Mouse (Mus musculus): Measurements from ENCODE around the gene Calhm5. TPM values are rescaled to one million over a fixed set of nuclear protein-coding genes. Genes with fewer than 3 reads are reported as not detected.

Gene Calhm5
- polyA plus RNA-seq, 1 experiment from 2014 or later = 1.6 TPM

GRCm38 (mm10) chr10:34095147-34095546 is 1.2 kb downstream of the Calhm5 start:
- ATAC-seq (ENCODE audit: insufficient number of reproducible peaks, insufficient read depth, low FRiP score, low read depth) = no peak

GRCm38 (mm10) chr10:34091888-34092287 is 4.4 kb downstream of the Calhm5 start:
- WGBS = 28% methylated on average over 5 of the region's 5 CpGs
- Histone ChIP-seq H3K27me3 (ENCODE audit: control insufficient read depth, insufficient read depth, low read length) (no peaks in the 10 kb centered on the region), H3K9me3 (ENCODE audit: control insufficient read depth, low read length) (no peaks in the 10 kb centered on the region), H3K4me2 (ENCODE audit: low read length) (no peak overlapping the region), H3K9ac (ENCODE audit: low read length) (no peak overlapping the region), H3K4me3 (ENCODE audit: control insufficient read depth in 1 of 2, insufficient read depth in 1 of 2, low read depth in 1 of 2, low read length in 2 of 2) (no peak overlapping the region), H3K36me3 (ENCODE audit: control insufficient read depth, insufficient read depth, low read length) (no peaks in the 10 kb centered on the region), H3K4me1 (ENCODE audit: control insufficient read depth in 2 of 2, insufficient read depth in 2 of 2, low read length in 2 of 2) (peaks cover 4 to 6% of the 10 kb centered on the region in 2 experiments; a peak in 2 of 4 replicates), H3K27ac (replicated peaks in 1 of 2; ENCODE audit: control insufficient read depth in 1 of 2, insufficient read depth in 1 of 2, low read depth in 2 of 2, low read length in 2 of 2) (no peak overlapping the region; a peak in 1 of 4 replicates)
- ATAC-seq (ENCODE audit: insufficient number of reproducible peaks, insufficient read depth, low FRiP score, low read depth) = peak; percentile 18; the same call in 1 of the 2 replicates

More at GRCm38 (mm10) chr10:34095147-34095546, 1.2 kb downstream of the Calhm5 start:
- peaks cover 4 to 6% of the 10 kb centered on the region in 2 experiments; a peak in 2 of 4 replicates for H3K4me1 ChIP-seq (ENCODE audit: control insufficient read depth in 2 of 2, insufficient read depth in 2 of 2, low read length in 2 of 2)
- H3K9ac ChIP-seq (ENCODE audit: low read length) = no peak overlapping the region
- H3K4me2 ChIP-seq (ENCODE audit: low read length) = peak overlapping the region; percentile 75
- WGBS = 69% methylated on average over 2 of the region's 2 CpGs
- H3K27me3 ChIP-seq (ENCODE audit: control insufficient read depth, insufficient read depth, low read length) = no peaks in the 10 kb centered on the region
- no peaks in the 10 kb centered on the region for H3K36me3 ChIP-seq (ENCODE audit: control insufficient read depth, insufficient read depth, low read length)
- H3K9me3 ChIP-seq (ENCODE audit: control insufficient read depth, low read length) = no peaks in the 10 kb centered on the region
- H3K4me3 ChIP-seq (ENCODE audit: control insufficient read depth in 1 of 2, insufficient read depth in 1 of 2, low read depth in 1 of 2, low read length in 2 of 2) = peak overlapping the region in 1 of 2 experiments; percentile 47; a peak in 2 of 4 replicates
- H3K27ac ChIP-seq (replicated peaks in 1 of 2; ENCODE audit: control insufficient read depth in 1 of 2, insufficient read depth in 1 of 2, low read depth in 2 of 2, low read length in 2 of 2) = no peak overlapping the region

- no peaks in the 10 kb centered on the region for H3K36me3 ChIP-seq (ENCODE audit: control insufficient read depth, insufficient read depth, low read length)
- H3K4me1 ChIP-seq (ENCODE audit: control insufficient read depth in 2 of 2, insufficient read depth in 2 of 2, low read length in 2 of 2) = peaks cover 0 to 2% of the 10 kb centered on the region in 2 experiments; a peak in 1 of 4 replicates
- ATAC-seq (ENCODE audit: insufficient number of reproducible peaks, insufficient read depth, low FRiP score, low read depth) = no peak
- H3K27me3 ChIP-seq (ENCODE audit: control insufficient read depth, insufficient read depth, low read length) = no peaks in the 10 kb centered on the region
- H3K9me3 ChIP-seq (ENCODE audit: control insufficient read depth, low read length) = no peaks in the 10 kb centered on the region
- H3K4me3 ChIP-seq (ENCODE audit: control insufficient read depth in 1 of 2, insufficient read depth in 1 of 2, low read depth in 1 of 2, low read length in 2 of 2) = no peak overlapping the region
- WGBS = 71% methylated on average over 1 of the region's 1 CpGs
- H3K4me2 ChIP-seq (ENCODE audit: low read length) = no peak overlapping the region
- H3K27ac ChIP-seq (replicated peaks in 1 of 2; ENCODE audit: control insufficient read depth in 1 of 2, insufficient read depth in 1 of 2, low read depth in 2 of 2, low read length in 2 of 2) = no peak overlapping the region
- H3K9ac ChIP-seq (ENCODE audit: low read length) = no peak overlapping the region
These were observed 5.8 kb downstream of the Calhm5 start for GRCm38 (mm10) chr10:34090481-34090880.

GRCm38 (mm10) chr10:34089517-34089916 is 6.8 kb downstream of the Calhm5 start:
- ATAC-seq (ENCODE audit: insufficient number of reproducible peaks, insufficient read depth, low FRiP score, low read depth) = no peak
- Histone ChIP-seq H3K9ac (ENCODE audit: low read length) (no peak overlapping the region), H3K9me3 (ENCODE audit: control insufficient read depth, low read length) (no peaks in the 10 kb centered on the region), H3K27me3 (ENCODE audit: control insufficient read depth, insufficient read depth, low read length) (no peaks in the 10 kb centered on the region), H3K27ac (replicated peaks in 1 of 2; ENCODE audit: control insufficient read depth in 1 of 2, insufficient read depth in 1 of 2, low read depth in 2 of 2, low read length in 2 of 2) (no peak overlapping the region), H3K36me3 (ENCODE audit: control insufficient read depth, insufficient read depth, low read length) (no peaks in the 10 kb centered on the region), H3K4me1 (ENCODE audit: control insufficient read depth in 2 of 2, insufficient read depth in 2 of 2, low read length in 2 of 2) (no peaks in the 10 kb centered on the region), H3K4me3 (ENCODE audit: control insufficient read depth in 1 of 2, insufficient read depth in 1 of 2, low read depth in 1 of 2, low read length in 2 of 2) (no peak overlapping the region), H3K4me2 (ENCODE audit: low read length) (no peak overlapping the region)
- WGBS = 59% methylated on average over 3 of the region's 3 CpGs

- no peak overlapping the region for H3K27ac ChIP-seq (replicated peaks in 1 of 2; ENCODE audit: control insufficient read depth in 1 of 2, insufficient read depth in 1 of 2, low read depth in 2 of 2, low read length in 2 of 2)
- no peak for ATAC-seq (ENCODE audit: insufficient number of reproducible peaks, insufficient read depth, low FRiP score, low read depth)
- no peaks in the 10 kb centered on the region for H3K9me3 ChIP-seq (ENCODE audit: control insufficient read depth, low read length)
- H3K36me3 ChIP-seq (ENCODE audit: control insufficient read depth, insufficient read depth, low read length) = no peaks in the 10 kb centered on the region
- WGBS = 87% methylated on average over 2 of the region's 2 CpGs
- no peaks in the 10 kb centered on the region for H3K4me1 ChIP-seq (ENCODE audit: control insufficient read depth in 2 of 2, insufficient read depth in 2 of 2, low read length in 2 of 2)
- H3K4me2 ChIP-seq (ENCODE audit: low read length) = no peak overlapping the region
- no peak overlapping the region for H3K9ac ChIP-seq (ENCODE audit: low read length)
- H3K4me3 ChIP-seq (ENCODE audit: control insufficient read depth in 1 of 2, insufficient read depth in 1 of 2, low read depth in 1 of 2, low read length in 2 of 2) = no peak overlapping the region
- no peaks in the 10 kb centered on the region for H3K27me3 ChIP-seq (ENCODE audit: control insufficient read depth, insufficient read depth, low read length)
These were observed 7.8 kb downstream of the Calhm5 start for GRCm38 (mm10) chr10:34088515-34088914.

GRCm38 (mm10) chr10:34086514-34086913 is 9.8 kb downstream of the Calhm5 start:
- H3K4me1 ChIP-seq (ENCODE audit: control insufficient read depth in 2 of 2, insufficient read depth in 2 of 2, low read length in 2 of 2) = no peaks in the 10 kb centered on the region
- H3K27ac ChIP-seq (replicated peaks in 1 of 2; ENCODE audit: control insufficient read depth in 1 of 2, insufficient read depth in 1 of 2, low read depth in 2 of 2, low read length in 2 of 2) = no peak overlapping the region
- ATAC-seq (ENCODE audit: insufficient number of reproducible peaks, insufficient read depth, low FRiP score, low read depth) = no peak
- no peaks in the 10 kb centered on the region for H3K36me3 ChIP-seq (ENCODE audit: control insufficient read depth, insufficient read depth, low read length)
- H3K9me3 ChIP-seq (ENCODE audit: control insufficient read depth, low read length) = no peaks in the 10 kb centered on the region
- 71% methylated on average over 1 of the region's 1 CpGs for WGBS
- H3K27me3 ChIP-seq (ENCODE audit: control insufficient read depth, insufficient read depth, low read length) = no peaks in the 10 kb centered on the region
- no peak overlapping the region for H3K4me2 ChIP-seq (ENCODE audit: low read length)
- H3K9ac ChIP-seq (ENCODE audit: low read length) = no peak overlapping the region
- no peak overlapping the region for H3K4me3 ChIP-seq (ENCODE audit: control insufficient read depth in 1 of 2, insufficient read depth in 1 of 2, low read depth in 1 of 2, low read length in 2 of 2)

- 78% methylated on average over 5 of the region's 5 CpGs for WGBS
- H3K4me3 ChIP-seq (ENCODE audit: control insufficient read depth in 1 of 2, insufficient read depth in 1 of 2, low read depth in 1 of 2, low read length in 2 of 2) = no peak overlapping the region
- H3K27ac ChIP-seq (replicated peaks in 1 of 2; ENCODE audit: control insufficient read depth in 1 of 2, insufficient read depth in 1 of 2, low read depth in 2 of 2, low read length in 2 of 2) = no peak overlapping the region
- H3K9me3 ChIP-seq (ENCODE audit: control insufficient read depth, low read length) = no peaks in the 10 kb centered on the region
- no peaks in the 10 kb centered on the region for H3K4me1 ChIP-seq (ENCODE audit: control insufficient read depth in 2 of 2, insufficient read depth in 2 of 2, low read length in 2 of 2)
- H3K27me3 ChIP-seq (ENCODE audit: control insufficient read depth, insufficient read depth, low read length) = no peaks in the 10 kb centered on the region
- H3K36me3 ChIP-seq (ENCODE audit: control insufficient read depth, insufficient read depth, low read length) = no peaks in the 10 kb centered on the region
- H3K4me2 ChIP-seq (ENCODE audit: low read length) = no peak overlapping the region
- no peak overlapping the region for H3K9ac ChIP-seq (ENCODE audit: low read length)
- no peak for ATAC-seq (ENCODE audit: insufficient number of reproducible peaks, insufficient read depth, low FRiP score, low read depth)
These were observed 21.7 kb downstream of the Calhm5 start for GRCm38 (mm10) chr10:34074522-34075200.

GRCm38 (mm10) chr10:34071650-34072049 is 24.7 kb downstream of the Calhm5 start:
- Histone ChIP-seq H3K9me3 (ENCODE audit: control insufficient read depth, low read length) (no peaks in the 10 kb centered on the region), H3K9ac (ENCODE audit: low read length) (no peak overlapping the region), H3K27ac (replicated peaks in 1 of 2; ENCODE audit: control insufficient read depth in 1 of 2, insufficient read depth in 1 of 2, low read depth in 2 of 2, low read length in 2 of 2) (peak overlapping the region; percentile 65 to 75; a peak in 2 of 4 replicates), H3K4me3 (ENCODE audit: control insufficient read depth in 1 of 2, insufficient read depth in 1 of 2, low read depth in 1 of 2, low read length in 2 of 2) (no peak overlapping the region), H3K4me1 (ENCODE audit: control insufficient read depth in 2 of 2, insufficient read depth in 2 of 2, low read length in 2 of 2) (no peaks in the 10 kb centered on the region), H3K27me3 (ENCODE audit: control insufficient read depth, insufficient read depth, low read length) (no peaks in the 10 kb centered on the region), H3K36me3 (ENCODE audit: control insufficient read depth, insufficient read depth, low read length) (no peaks in the 10 kb centered on the region), H3K4me2 (ENCODE audit: low read length) (no peak overlapping the region)
- 36% methylated on average over 2 of the region's 2 CpGs for WGBS
- ATAC-seq (ENCODE audit: insufficient number of reproducible peaks, insufficient read depth, low FRiP score, low read depth) = no peak
